Mouse (Mus musculus) gastrocnemius, adult 2 months (tissue): ENCODE data around the gene Herc1. TPM values are rescaled to one million over a fixed set of nuclear protein-coding genes. Genes with fewer than 3 reads are reported as not detected.
A peak's percentile ranks its signal among the peaks of the same experiment; 100 is the strongest.

Source experiments
- DNase-seq: peaks from one replicate; pipeline ENCODE4 v3.0.0; 2022
- H3K27ac ChIP-seq: fragments of 200-600 bp; 2 replicates; pipeline ENCODE4 v1.8.1; 2022; ENCODE audit warnings: mild to moderate bottlenecking
- H3K4me3 ChIP-seq: fragments of 200-600 bp; 2 replicates; pipeline ENCODE4 v1.8.1; 2022; ENCODE audit warnings: mild to moderate bottlenecking, moderate library complexity
- CTCF ChIP-seq: fragments of 200-600 bp; IDR thresholded peaks from 2 replicates; pipeline ENCODE4 v1.8.1; 2022; ENCODE audit warnings: antibody characterized with exemption, mild to moderate bottlenecking, moderate library complexity
- intact Hi-C: fragments of 180-260 bp; cut with DNase I; formaldehyde crosslinking; loops from one replicate; pipeline ENCODE4 v1.15.1; 2025
- total RNA-seq, 2 experiments: library from RNA; stranded (reverse); gene quantifications; 2 replicates each; pipeline ENCODE4 v1.2.3; 2021

The Herc1 gene
- total RNA-seq, 2 experiments from 2014 or later: 33.7 to 38.4 TPM

DNA sequence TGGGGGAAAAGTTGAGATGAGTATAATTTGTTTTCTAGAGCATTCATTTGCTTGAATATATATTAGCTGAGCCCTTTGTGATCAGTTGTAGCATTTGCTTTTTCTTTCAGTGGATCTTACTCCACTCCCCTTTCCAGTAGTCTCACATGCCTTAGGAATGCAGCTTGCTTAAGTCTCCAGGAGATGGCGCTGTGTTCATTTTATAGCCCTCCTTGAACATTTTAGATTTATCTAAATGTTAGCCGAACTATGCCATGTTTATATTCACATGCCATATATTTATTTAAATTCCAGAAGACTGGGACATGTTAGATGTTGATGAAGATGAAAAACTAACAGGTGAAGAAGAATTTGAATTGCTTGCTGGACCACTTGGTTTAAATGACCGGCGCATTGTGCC, 114.8 kb downstream of the Herc1 start:
- Histone ChIP-seq H3K27ac (no peak overlapping the region), H3K4me3 (no peak overlapping the region)
- DNase-seq: no peak
- intact Hi-C loops: loop anchor here (5.0 kb wide), 1 partner anchor 362 kb away; no protein-coding TSS in a partner anchor
- TF ChIP-seq CTCF: peak; percentile 79

DNA sequence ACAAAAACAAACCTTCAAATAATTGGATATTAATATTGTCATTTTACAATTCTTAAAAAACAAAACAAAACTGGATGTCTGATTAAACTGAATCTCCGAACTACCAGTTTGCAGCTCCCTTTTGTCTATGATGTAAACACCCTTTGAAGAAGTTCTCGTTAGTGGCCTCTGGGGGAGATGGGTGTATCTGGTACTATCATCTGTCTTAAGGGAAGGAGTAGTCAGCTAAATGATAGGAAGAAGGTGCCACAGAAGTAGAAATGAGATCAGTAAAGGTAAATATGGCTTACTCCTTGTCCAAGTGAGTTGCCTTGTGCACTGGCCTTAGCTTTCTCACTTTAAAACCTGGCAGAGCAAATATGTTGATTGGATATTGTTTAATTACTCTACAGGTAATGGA, 127.5 kb downstream of the Herc1 start:
- TF ChIP-seq CTCF: no peak
- Histone ChIP-seq H3K27ac (no peak overlapping the region), H3K4me3 (no peak overlapping the region)
- intact Hi-C loops: loop anchor here (5.0 kb wide), 1 partner anchor 40 kb away; no protein-coding TSS in a partner anchor
- no peak for DNase-seq

DNA sequence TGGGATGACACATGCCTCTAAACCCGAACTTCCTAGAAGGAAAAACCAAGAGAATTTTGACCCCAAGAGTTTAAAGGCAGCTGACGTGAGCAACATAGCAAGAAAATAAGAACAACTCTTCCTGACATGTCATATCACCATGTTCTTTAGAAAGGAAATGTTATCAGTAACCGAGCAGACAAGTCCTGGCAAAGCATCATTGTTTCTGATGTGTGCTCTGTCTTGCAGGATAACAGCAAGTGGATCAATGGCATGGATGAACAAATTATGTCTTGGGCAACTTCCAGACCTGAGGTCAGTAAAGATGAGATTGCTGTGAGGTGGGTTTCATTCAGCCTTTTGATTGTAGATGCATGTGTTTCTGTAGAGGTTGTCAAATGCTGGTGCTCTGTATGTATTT, 133.2 kb downstream of the Herc1 start:
- intact Hi-C loops: no loop called here
- Histone ChIP-seq H3K4me3 (no peak overlapping the region), H3K27ac (no peak overlapping the region)
- no peak for DNase-seq
- TF ChIP-seq CTCF: no peak

DNA sequence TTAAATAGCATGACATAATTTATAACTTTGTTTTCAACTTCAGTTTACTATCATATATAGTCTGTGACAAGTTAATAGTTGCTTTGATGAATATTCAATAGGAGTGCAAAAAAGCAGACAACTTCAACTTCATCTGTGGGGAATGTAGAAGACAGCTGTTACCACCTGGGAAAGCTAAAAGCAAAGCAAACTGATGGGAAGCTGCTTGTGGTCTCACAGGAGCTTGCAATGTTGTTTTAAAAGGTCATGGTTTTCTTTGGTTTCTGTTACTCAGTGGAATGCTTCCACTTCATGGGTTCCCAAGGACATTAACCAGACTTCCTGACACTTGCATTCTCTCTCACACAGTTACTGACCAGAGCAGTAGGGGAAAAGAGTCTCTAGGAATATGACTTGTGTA, 138.5 kb downstream of the Herc1 start:
- no peak overlapping the region for H3K27ac ChIP-seq
- intact Hi-C loops: loop anchor here (5.0 kb wide), 1 partner anchor 91 kb away; no protein-coding TSS in a partner anchor
- TF ChIP-seq CTCF: no peak

DNA sequence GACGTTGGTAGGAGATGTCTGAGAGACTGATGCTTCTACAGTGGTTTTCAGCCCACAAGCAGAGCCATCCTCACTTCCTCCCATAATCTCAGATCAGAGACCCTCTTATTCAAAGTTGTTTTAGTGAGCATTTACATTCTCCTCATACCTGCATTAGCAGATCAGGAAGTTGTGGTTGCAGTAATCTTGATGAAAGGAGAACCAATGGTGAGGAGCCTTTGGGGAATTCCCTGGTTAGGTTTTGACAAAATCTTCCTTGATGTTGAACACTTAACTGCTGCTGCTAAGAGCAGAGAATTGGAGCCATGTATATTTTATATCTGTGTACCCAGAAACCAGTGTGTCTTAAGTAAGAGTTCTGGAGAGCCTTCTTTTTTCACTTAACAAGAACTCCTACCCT, 142.1 kb downstream of the Herc1 start:
- no peak overlapping the region for H3K4me3 ChIP-seq
- intact Hi-C loops: no loop called here
- no peak overlapping the region for H3K27ac ChIP-seq
- no peak for TF ChIP-seq CTCF
- DNase-seq: no peak

More for the DNA sequence above, 138.5 kb downstream of the Herc1 start:
- H3K4me3 ChIP-seq: no peak overlapping the region
- no peak for DNase-seq

DNA sequence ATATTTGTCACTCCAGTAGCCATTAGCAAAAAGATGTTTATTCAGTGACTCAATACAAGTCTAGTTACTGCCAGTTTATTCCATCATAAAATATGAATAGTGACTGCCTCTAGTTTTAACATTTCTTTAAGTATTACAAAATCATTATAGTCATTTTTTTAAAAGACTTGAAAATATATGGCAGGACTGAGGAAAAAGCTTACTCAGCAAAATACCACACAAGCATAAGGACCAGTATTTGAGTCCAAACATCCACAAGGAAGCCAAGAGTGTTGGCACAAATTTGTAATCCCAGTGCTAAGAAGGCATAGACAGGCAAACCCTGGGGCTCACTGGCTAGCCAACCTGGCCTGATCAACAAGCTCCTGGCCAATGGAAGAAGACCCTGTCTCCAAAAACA, 143.7 kb downstream of the Herc1 start:
- no peak overlapping the region for H3K4me3 ChIP-seq
- no peak for DNase-seq
- H3K27ac ChIP-seq: no peak overlapping the region
- intact Hi-C loops: no loop called here
- no peak for TF ChIP-seq CTCF

DNA sequence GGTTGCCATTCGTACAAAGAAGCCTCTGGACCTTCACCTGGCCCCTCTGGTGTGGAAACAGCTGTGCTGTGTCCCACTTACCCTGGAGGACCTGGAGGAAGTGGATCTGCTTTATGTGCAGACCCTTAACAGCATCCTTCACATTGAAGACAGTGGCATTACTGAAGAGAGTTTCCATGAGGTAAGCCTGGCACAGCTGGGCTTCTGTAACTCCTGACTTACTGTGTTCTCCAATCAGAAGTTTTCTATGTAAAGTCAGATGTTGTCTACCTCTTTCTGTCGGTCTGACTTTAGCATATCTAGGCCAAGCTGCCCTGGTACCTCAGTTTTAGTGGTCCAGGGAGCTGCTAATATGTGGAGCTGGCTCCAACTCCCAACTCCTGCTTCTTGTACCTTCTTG, 151.0 kb downstream of the Herc1 start:
- Histone ChIP-seq H3K4me3 (no peak overlapping the region), H3K27ac (no peak overlapping the region)
- intact Hi-C loops: no loop called here
- no peak for TF ChIP-seq CTCF
- no peak for DNase-seq

DNA sequence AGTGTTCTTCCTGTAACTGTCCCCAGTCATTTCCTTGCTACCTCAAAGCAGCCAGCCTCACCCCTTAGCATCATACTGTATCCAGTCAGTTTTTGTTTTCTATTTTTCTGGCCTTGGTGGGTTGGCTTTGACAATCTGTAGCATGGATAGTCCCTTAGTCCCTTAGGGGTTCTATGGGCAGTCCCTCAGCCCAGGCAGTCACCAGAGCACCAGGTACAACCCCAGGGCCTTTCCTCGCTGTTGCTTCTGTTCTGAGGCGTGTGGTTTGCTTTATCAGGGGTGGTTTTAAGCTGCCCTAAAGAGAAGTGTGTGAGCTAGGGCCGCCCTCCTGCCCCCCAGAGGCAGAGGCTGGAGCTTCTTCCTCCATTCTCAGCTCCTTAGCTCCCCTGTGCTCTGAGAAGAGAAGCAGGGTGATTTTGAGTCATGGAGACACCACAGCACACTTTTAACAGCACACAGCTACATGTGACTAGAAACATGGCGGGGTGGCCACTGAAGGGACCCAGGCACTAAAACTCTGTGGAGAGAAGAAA, 153.7 kb downstream of the Herc1 start:
- no peak for TF ChIP-seq CTCF
- Histone ChIP-seq H3K4me3 (no peak overlapping the region), H3K27ac (peak overlapping the region; percentile 61)
- intact Hi-C loops: no loop called here
- DNase-seq: no peak

DNA sequence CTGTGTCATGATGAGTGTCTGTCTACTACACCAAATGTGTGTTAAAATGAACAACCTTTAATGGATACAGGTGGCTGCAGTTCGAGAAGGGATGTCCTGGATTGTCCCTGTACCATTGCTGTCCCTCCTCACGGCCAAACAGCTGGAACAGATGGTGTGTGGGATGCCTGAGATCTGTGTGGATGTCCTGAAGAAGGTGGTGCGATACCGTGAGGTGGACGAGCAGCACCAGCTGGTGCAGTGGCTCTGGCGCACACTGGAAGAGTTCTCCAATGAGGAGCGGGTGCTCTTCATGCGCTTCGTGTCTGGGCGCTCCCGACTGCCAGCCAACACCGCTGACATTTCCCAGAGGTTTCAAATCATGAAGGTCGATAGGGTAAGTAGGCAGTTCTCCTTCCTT, 154.3 kb downstream of the Herc1 start:
- no peak for DNase-seq
- Histone ChIP-seq H3K4me3 (no peak overlapping the region), H3K27ac (peak overlapping the region; percentile 61)
- no peak for TF ChIP-seq CTCF
- intact Hi-C loops: no loop called here

DNA sequence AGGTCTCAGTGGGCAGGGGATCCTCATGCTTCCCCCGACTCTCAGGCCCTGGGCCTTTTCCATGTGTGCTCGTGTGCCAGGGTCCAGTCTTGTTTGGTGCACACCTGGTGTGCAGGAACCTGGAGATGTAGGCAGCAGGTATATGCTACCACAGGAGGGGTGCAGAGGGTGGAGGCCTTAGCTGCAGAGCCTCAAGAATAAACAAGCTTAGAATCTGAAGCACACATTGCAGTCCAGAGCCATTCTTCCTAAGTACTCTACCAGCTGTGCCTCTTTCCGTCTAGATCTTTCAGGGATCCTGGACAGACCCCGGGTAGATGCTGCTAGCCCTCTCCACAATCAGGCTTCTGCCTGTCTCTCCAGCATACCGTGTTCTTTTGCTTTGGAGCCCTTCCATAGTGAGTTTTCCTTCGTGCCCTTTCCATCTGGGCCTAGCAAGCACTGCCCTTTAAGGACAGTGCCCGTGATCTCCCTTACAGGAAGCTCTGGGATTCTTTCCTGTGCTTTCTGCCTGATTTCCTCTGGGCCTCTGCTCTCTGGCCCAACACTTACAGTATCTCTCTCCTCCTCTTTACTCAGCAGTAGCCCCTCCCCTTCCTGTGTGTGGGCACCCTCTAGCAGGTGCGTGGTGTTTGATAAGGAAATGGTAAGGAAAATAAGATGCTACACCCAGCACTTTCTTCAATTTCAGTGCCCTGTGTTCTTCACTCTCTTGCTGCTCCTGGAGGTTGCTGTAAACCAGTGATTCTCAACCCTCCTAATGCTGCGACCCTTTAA, 155.1 kb downstream of the Herc1 start:
- intact Hi-C loops: no loop called here
- H3K27ac ChIP-seq: peak overlapping the region; percentile 61
- DNase-seq: no peak
- H3K4me3 ChIP-seq: no peak overlapping the region
- no peak for TF ChIP-seq CTCF

DNA sequence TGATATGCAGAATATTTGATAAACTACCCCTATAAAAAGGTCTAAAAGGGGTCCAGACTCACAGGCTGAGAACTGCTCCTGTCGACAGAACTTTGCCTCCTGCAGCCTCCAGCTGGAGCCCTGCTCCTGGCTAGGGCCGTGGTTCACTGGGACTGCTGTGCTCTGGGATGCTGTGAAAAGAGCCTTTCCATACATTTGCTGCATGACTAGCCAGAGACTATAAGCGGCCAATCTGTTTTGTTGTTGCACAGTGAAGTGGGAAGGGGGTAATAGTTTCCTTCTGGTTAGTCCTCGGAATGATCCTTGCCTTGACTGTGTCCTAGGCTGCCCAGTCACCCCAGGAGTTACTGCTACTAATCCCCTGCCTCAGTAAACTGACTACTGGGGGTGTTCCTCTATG, 155.8 kb downstream of the Herc1 start:
- DNase-seq: no peak
- peak overlapping the region; percentile 61; the same call in 1 of the 2 replicates for H3K27ac ChIP-seq
- no peak for TF ChIP-seq CTCF
- intact Hi-C loops: no loop called here
- no peak overlapping the region for H3K4me3 ChIP-seq

DNA sequence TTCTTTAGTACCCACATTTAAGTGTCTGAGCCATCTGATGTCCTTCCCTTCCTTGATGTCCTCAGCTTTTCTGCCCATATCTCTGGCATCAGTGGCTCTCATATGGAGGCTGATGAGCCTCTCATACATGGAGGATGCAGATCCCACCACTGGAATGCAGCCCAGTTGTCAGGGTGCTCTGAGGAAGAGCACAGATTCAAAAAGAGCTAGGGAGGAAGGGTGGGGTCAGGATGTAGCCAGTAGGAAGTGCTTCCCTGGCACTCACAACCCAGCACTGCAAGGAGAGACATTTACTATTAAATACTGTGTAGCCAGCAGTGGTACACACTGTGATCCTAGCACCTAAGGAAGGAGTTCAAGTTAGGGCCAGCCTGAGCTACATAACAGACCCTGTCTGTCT, 156.2 kb downstream of the Herc1 start:
- DNase-seq: no peak
- Histone ChIP-seq H3K27ac (no peak overlapping the region), H3K4me3 (no peak overlapping the region)
- TF ChIP-seq CTCF: no peak
- intact Hi-C loops: no loop called here

DNA sequence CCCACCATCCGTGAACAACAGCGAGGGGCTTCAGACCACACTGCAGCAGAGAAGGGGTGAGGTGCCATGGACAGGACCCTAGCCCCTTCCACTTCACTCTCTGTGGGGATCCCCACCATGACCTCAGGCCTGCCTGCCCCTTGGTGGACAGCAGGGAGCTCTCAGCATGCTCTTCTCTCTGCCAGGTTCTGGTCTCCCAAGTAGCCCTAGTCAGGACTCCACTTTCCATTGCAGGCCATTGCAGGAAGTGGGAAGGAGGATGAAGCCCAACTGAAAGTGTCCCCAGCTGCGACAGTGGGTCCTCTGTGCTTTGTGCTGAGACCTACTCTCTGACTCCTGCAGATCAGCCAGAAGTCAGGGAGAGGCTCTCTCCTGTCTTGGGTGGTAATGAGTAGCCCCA, 157.4 kb downstream of the Herc1 start:
- Histone ChIP-seq H3K4me3 (no peak overlapping the region), H3K27ac (no peak overlapping the region)
- intact Hi-C loops: no loop called here
- no peak for DNase-seq
- TF ChIP-seq CTCF: no peak
